Mouse (Mus musculus): Measurements from ENCODE around the gene Snapc3.

Snapc3 gene

GRCm38 (mm10) chr4:83417160-83417819, at the start of gene Snapc3:
Gene Snapc3, plus strand, starts transcription at chr4:83417724.
- peak; percentile 89 for DNase-seq (ENCODE audit: low read depth, low spot score)

DNA sequence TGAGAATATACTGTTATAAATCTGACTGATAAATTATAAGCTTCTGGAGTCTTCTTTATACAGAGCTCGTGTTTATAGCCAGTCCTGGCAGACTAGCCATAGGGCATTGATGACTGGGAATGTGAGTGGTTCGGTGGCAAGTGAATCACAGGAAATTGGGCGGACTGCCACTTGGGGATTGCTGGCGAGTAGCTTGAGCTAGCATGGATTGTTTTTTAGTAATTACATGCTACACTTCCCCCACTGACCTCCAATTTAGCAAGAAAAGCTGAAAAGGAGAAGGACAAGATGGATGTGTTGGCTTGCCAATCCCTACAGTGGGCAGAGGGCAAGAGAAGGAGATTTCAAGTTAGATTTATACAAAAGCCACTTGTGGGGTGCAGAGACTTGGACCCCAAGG, 44.1 kb upstream of the Snapc3 start:
- no peak for DNase-seq (ENCODE audit: low read depth, low spot score)

- no peak for DNase-seq (ENCODE audit: low read depth, low spot score)
Measured at GRCm38 (mm10) chr4:83375650-83376049, 41.9 kb upstream of the Snapc3 start.

DNA sequence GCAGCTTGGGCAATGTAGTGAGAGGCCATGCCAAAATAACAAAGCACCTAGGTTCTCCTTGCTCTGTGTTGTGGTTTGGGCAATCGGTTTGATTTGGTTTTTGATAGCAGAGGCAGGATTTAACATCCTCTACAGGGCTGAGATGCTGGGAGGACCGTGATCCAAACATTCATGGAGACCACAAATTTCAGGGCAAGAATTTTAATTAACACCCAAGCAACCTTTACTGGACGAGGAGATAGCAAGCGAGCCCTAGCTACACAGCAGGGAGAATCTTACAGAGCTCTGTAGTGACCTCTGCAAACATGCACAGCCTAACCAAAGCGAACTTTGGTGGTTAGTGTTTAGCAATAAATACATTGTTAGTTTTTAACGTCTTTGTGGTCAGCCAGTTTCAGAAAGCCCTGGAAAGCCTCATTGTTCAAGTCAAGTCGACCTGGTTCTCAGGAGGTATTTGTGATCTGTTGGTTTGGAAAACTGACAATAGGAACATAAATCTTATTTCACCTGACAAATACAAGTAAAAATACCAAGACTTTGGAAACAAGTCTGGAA, 41.0 kb upstream of the Snapc3 start:
- DNase-seq (ENCODE audit: low read depth, low spot score), result no peak

GRCm38 (mm10) chr4:83379036-83379435, 38.5 kb upstream of the Snapc3 start:
- no peak for DNase-seq (ENCODE audit: low read depth, low spot score)

GRCm38 (mm10) chr4:83379746-83380145, 37.8 kb upstream of the Snapc3 start:
- DNase-seq (ENCODE audit: low read depth, low spot score), result no peak

DNA sequence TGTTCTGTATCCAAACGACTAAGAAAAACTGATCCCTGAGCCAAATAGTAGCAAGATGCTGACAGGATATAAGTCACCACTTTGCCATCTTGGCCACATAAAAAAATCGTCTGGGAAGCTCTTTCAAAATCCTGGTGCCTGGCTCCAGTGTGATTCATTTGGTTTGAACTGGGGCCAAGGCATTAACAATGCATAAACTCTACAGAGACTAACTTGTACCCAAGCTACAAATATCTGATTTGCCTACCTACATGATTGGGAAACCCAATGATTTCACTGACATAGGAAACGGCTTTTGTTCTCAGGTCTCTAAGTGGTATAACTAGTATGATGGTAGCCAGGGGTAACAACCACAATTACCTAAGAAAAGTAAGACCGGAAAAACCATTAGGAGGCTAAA, 37.3 kb upstream of the Snapc3 start:
- no peak for DNase-seq (ENCODE audit: low read depth, low spot score)

GRCm38 (mm10) chr4:83383899-83384490, 33.5 kb upstream of the Snapc3 start:
- no peak for DNase-seq (ENCODE audit: low read depth, low spot score)

- DNase-seq (ENCODE audit: low read depth, low spot score), result no peak
Measured at GRCm38 (mm10) chr4:83385091-83385490, 32.4 kb upstream of the Snapc3 start.

DNA sequence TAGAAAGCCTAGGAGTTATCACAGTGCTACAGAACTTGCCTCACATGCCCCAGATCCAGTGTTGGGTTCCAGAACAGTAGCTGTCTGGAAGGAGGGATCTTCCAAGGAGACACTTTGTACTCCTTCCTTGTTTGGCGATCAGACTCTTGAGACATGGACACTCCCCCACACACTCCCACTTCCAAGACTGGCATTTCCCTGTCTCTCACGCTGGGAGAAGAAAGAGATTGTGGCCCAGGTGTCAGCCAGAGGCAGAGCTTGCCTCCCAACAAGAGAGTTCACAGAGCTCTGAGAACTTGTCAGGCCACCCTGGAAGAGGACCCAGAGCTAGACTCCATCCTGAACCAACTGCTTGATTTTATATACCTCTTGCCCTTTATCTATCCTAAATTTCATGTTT, 27.0 kb upstream of the Snapc3 start:
- DNase-seq (ENCODE audit: low read depth, low spot score), result no peak

DNA sequence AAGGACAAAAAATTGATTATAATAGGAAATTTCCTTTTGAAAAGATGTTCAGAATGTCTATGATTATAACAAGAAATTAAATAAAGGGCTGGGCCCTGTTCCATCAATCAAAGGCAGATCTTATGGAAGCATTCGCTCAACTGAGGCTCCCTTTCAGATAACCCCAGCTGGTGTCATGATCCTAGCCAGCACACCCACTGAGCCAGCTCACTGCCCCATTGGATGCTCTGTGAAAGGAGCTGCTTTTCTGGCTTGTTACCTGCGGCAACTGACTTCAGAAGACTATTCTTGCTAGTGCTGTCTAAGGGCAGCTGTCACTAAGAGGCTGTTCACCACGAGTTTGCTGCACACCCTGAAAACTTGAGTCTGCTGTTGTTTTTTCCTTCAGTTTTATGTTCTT, 25.6 kb upstream of the Snapc3 start:
- DNase-seq (ENCODE audit: low read depth, low spot score), result no peak

DNA sequence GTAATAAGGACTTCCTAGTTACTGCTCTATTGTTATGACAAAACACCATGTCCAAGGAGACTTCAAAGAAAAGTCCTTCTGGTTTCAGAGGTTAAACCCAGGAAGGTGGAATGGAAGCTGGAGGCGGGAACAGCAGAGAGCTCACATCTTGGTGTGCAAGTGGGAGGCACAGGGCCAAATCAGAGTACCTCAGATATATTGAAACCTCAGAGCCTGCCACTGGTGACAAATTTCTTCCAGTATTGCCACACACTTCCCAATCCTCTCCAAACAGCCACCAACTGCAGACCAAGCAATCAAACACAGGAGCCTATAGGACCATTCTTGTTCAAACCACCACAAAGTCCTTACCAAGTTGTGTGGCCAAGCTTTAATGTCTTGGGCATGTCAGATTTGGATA, 23.8 kb upstream of the Snapc3 start:
- no peak for DNase-seq (ENCODE audit: low read depth, low spot score)

DNA sequence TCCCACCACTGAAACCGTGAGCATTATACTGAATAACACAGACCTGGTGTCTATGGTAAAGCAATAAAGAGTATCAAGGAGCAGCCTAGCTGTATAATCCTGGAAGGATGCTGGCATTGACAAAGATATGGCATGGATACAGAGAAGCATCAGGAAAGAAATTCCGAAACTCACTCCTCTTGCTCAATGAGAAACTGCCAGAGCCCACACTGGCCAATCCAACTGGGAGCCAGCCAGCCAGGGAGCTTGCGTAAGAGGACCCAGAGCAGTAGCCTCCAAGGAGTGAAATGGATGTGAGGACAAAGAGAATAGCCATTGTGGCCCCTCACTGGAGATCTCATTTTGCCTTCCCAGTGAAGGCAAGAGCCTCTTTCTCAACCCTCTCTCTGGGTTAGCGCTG, 21.2 kb upstream of the Snapc3 start:
- DNase-seq (ENCODE audit: low read depth, low spot score), result peak; percentile 65

DNA sequence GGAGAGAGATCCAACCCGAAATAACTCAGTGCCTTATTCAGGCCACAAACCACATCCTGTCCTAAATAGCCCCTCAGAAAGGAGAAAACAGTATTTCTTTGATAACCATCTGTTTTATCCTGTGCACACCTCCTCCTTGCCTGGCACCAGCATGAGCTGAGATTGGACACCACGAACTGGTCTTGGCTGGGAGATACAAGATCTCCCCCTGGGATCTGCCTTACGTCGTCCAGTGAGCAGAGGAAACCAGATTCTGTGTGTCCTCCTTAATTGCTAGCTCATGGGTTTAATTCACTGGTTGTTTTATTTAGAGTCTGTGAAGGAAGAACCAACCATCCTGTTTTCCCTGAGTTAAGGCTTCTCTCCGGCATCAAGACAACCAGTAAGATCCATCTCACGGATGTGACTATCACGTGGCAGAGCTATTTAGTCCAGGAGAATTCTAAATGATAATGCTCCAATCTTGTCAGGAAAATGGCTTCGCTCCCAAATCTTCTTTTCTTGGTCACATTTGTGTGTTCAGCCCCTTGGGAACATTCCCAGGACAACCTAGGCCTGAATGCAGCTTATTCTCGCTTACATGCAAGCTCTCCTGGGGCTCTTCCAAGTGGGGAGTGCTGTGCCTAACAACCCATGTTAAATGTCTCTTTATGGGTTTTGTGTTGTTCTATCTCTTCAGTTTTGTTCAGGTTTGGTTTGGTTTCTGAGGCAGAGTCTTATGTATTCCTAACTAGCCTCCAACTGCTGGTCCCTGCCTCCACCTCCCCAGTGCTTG, 20.3 kb upstream of the Snapc3 start:
- DNase-seq (ENCODE audit: low read depth, low spot score), result peak; percentile 20

GRCm38 (mm10) chr4:83398527-83398926, 19.0 kb upstream of the Snapc3 start:
- DNase-seq (ENCODE audit: low read depth, low spot score), result no peak

DNA sequence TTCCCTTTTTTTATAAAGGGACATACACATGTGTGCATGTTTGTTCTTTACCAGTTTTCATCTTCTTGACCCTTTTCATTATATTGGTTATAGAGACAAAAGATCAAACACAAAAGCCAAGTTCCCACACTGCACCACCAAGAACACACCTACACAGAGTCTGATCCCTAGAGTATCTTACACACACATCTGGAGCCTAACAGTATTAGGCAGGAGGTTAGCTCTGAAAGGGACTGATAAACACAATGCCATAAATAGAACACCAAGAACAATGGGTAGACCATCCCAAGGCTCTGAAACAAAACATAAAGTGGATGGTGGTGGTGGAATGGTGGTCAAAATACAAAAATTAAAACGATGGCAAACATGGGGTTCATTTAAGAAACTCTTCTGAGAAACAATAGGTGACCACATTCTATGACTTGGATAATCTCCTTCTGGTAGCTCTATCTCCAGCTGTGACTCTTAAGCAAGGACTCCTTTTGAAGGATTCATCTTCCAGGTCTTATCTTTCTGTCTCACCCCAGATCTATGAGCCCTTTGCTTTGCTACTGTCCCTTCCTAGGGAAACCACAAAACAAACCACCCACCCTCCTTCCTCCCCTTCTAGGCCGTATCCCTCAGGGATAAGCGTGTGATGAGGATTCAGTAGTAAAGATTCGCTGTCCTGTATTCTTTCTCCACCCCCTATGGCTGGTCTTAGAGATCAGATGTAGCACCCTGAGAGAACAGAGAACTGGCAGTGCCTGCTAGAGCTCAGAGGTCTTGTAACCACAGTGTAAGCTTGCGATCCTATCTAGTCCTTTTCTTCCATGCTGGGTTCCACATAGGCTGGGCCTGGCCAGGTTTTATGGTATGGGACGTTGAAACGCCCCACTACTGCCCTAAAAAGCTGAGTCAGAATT, 16.6 kb upstream of the Snapc3 start:
- DNase-seq (ENCODE audit: low read depth, low spot score), result no peak

GRCm38 (mm10) chr4:83401712-83402111, 15.8 kb upstream of the Snapc3 start:
- no peak for DNase-seq (ENCODE audit: low read depth, low spot score)

DNA sequence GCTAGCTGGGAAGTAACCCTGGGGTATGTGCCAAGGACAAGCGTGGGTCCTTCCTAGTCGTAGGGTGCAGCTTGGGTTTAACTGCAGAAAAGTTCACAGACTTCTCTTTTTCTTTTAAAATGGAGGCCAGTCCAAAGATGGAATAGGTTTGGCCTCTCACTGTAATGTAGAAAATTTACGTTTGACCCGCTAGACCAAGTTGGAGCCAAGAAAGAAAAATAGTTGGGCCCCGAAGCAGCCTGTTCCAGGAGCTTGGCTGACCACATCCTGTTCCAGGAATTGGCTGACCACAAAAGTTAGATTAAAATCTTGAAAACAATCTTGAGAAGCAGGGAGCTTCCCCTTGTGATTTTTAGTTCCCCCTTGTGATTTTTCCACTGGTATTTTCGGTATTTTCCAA, 9.8 kb upstream of the Snapc3 start:
- no peak for DNase-seq (ENCODE audit: low read depth, low spot score)

DNA sequence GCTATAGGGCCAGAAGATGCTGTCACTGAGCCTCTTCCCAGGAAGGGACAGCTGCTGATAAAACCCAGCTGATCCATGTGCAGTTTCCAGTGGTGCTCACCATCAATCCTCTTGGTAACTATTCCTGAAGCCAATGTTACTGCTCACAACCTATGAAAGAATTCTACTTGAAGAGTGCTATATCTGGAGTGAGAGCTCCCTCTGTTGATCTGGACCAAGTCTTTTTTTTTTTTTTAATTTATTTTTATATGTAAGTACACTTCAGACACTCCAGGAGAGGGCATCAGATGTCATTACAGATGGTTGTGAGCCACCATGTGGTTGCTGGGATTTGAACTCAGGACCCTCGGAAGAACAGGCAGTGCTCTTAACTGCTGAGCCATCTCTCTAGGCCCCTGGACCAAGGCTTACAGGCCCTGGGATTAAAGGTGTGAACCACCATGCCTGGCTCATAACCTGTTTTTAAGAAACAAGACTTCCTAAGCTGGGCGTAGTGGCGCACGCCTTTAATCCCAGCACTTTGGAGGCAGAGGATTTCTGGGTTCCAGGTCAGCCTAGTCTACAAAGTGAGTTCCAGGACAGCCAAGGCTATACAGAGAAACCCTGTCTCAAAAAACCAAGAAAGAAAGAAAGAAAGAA, 7.5 kb upstream of the Snapc3 start:
- no peak for DNase-seq (ENCODE audit: low read depth, low spot score)

- DNase-seq (ENCODE audit: low read depth, low spot score), result no peak
Measured at GRCm38 (mm10) chr4:83412060-83412459, 5.5 kb upstream of the Snapc3 start.

GRCm38 (mm10) chr4:83414241-83414824, 3.2 kb upstream of the Snapc3 start:
- no peak for DNase-seq (ENCODE audit: low read depth, low spot score)
